Mouse (Mus musculus) brain, embryonic 14.5 days (tissue): ENCODE measurements at regions not wholly inside any gene's neighbourhood (a gene's known extent, or its start where the extent isn't known, plus 50 kb on each side); places are given as distances from the start of the nearest gene placed in this dataset.

ENCODE experiments used
- CTCF ChIP-seq: fragments of 200-500 bp; IDR thresholded peaks from 2 replicates; pipeline ENCODE4 v1.5.1; 2012; ENCODE audit warnings: inconsistent platforms, mild to moderate bottlenecking, moderate library complexity, borderline replicate concordance; ENCODE audit not compliant: insufficient read depth, insufficient read length; ENCODE audit errors: extremely low read depth
- POLR2A ChIP-seq: fragments of 200-500 bp; IDR thresholded peaks from 2 replicates; pipeline ENCODE4 v1.6.1; 2012; ENCODE audit warnings: mild to moderate bottlenecking, inconsistent platforms, borderline replicate concordance; ENCODE audit not compliant: poor library complexity, insufficient read depth, insufficient read length, severe bottlenecking; ENCODE audit errors: extremely low read depth

- TF ChIP-seq POLR2A (no peak), CTCF (no peak)
These were observed 116.4 kb upstream of the Nabp1 start for GRCm38 (mm10) chr1:51594666-51595065.
